Mouse (Mus musculus): ENCODE measurements around the gene Gna12. TPM values are rescaled to one million over a fixed set of nuclear protein-coding genes. Genes with fewer than 3 reads are reported as not detected.

The Gna12 gene
- polyA plus RNA-seq, 1 experiment from 2014 or later = 7.1 TPM

GRCm38 (mm10) chr5:140731040-140731797 lies 99.0 kb downstream of the Gna12 start:
- no peak overlapping the region for H3K27ac ChIP-seq (ENCODE audit: low read length)
- H3K9ac ChIP-seq (ENCODE audit: low read length) = no peak overlapping the region
- WGBS = 74% methylated on average over 11 of the region's 11 CpGs
- no peaks in the 10 kb centered on the region for H3K36me3 ChIP-seq (ENCODE audit: control insufficient read depth, insufficient read depth)
- H3K4me2 ChIP-seq (ENCODE audit: low read depth, low read length) = no peak overlapping the region
- H3K4me3 ChIP-seq (ENCODE audit: low read length) = no peak overlapping the region
- no peaks in the 10 kb centered on the region for H3K9me3 ChIP-seq (replicated peaks; ENCODE audit: control insufficient read depth, low read length)
- H3K27me3 ChIP-seq (ENCODE audit: control insufficient read depth, insufficient read depth, low read length) = peaks cover 8% of the 10 kb centered on the region
- peaks cover 8% of the 10 kb centered on the region for H3K4me1 ChIP-seq (ENCODE audit: control insufficient read depth, insufficient read depth, low read length)
- ATAC-seq (replicated peaks; ENCODE audit: extremely low read depth, insufficient read depth, low FRiP score) = no peak

- no peak for ATAC-seq (replicated peaks; ENCODE audit: extremely low read depth, insufficient read depth, low FRiP score)
- no peaks in the 10 kb centered on the region for H3K36me3 ChIP-seq (ENCODE audit: control insufficient read depth, insufficient read depth)
- no peaks in the 10 kb centered on the region for H3K9me3 ChIP-seq (replicated peaks; ENCODE audit: control insufficient read depth, low read length)
- H3K27me3 ChIP-seq (ENCODE audit: control insufficient read depth, insufficient read depth, low read length) = no peaks in the 10 kb centered on the region
- no peaks in the 10 kb centered on the region for H3K4me1 ChIP-seq (ENCODE audit: control insufficient read depth, insufficient read depth, low read length)
- 73% methylated on average over 17 of the region's 17 CpGs for WGBS
- no peak overlapping the region for H3K4me3 ChIP-seq (ENCODE audit: low read length)
- H3K27ac ChIP-seq (ENCODE audit: low read length) = no peak overlapping the region
- H3K4me2 ChIP-seq (ENCODE audit: low read depth, low read length) = no peak overlapping the region
- H3K9ac ChIP-seq (ENCODE audit: low read length) = no peak overlapping the region
Observed at GRCm38 (mm10) chr5:140726946-140727740, 103.1 kb downstream of the Gna12 start.

GRCm38 (mm10) chr5:140726062-140726839 lies 104.0 kb downstream of the Gna12 start:
- WGBS = 75% methylated on average over 7 of the region's 7 CpGs
- Histone ChIP-seq H3K4me2 (ENCODE audit: low read depth, low read length) (no peak overlapping the region), H3K9ac (ENCODE audit: low read length) (no peak overlapping the region), H3K36me3 (ENCODE audit: control insufficient read depth, insufficient read depth) (no peaks in the 10 kb centered on the region), H3K27ac (ENCODE audit: low read length) (no peak overlapping the region), H3K27me3 (ENCODE audit: control insufficient read depth, insufficient read depth, low read length) (no peaks in the 10 kb centered on the region), H3K4me1 (ENCODE audit: control insufficient read depth, insufficient read depth, low read length) (no peaks in the 10 kb centered on the region), H3K9me3 (replicated peaks; ENCODE audit: control insufficient read depth, low read length) (no peaks in the 10 kb centered on the region), H3K4me3 (ENCODE audit: low read length) (no peak overlapping the region)
- ATAC-seq (replicated peaks; ENCODE audit: extremely low read depth, insufficient read depth, low FRiP score) = no peak

- Histone ChIP-seq H3K9ac (ENCODE audit: low read length) (no peak within 1 kb of the TSS), H3K9me3 (replicated peaks; ENCODE audit: control insufficient read depth, low read length) (peaks cover 6% of the 10 kb centered on the region; the same call in 1 of the 2 replicates), H3K4me3 (ENCODE audit: low read length) (no peak within 1 kb of the TSS), H3K27me3 (ENCODE audit: control insufficient read depth, insufficient read depth, low read length) (no peaks in the 10 kb centered on the region), H3K27ac (ENCODE audit: low read length) (no peak within 1 kb of the TSS), H3K36me3 (ENCODE audit: control insufficient read depth, insufficient read depth) (peaks cover 9% of the 10 kb centered on the region), H3K4me1 (ENCODE audit: control insufficient read depth, insufficient read depth, low read length) (no peaks in the 10 kb centered on the region), H3K4me2 (ENCODE audit: low read depth, low read length) (no peak within 1 kb of the TSS)
- WGBS = 71% methylated on average over 13 of the region's 13 CpGs
- no peak for ATAC-seq (replicated peaks; ENCODE audit: extremely low read depth, insufficient read depth, low FRiP score)
Observed at GRCm38 (mm10) chr5:140723822-140724221, 106.4 kb downstream of the Gna12 start, which contains the start of gene Amz1. Amz1 (plus strand) TSS chr5:140724127.

DNA sequence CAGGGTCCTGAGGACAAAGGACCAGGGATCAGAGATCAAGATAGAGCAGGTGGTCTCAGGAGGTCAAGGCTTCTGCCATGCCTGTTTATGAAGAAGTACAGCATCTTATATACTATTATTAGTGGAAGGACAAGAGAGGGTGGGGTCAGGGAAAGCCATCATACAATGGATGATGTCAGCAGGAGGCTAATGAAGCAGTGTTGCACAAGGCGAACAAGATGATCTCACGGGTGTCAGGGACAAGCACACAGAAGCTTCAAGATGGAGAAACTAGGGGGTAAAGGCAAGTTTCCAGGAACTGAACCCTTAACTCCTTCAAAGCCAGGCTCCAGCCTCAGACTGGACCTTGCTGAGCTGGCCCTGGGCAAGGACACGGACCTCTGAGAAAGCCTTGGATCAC lies 108.1 kb downstream of the Gna12 start:
- no peak for ATAC-seq (replicated peaks; ENCODE audit: extremely low read depth, insufficient read depth, low FRiP score)
- 72% methylated on average over 3 of the region's 3 CpGs for WGBS
- Histone ChIP-seq H3K4me1 (ENCODE audit: control insufficient read depth, insufficient read depth, low read length) (no peaks in the 10 kb centered on the region), H3K4me2 (ENCODE audit: low read depth, low read length) (no peak overlapping the region), H3K4me3 (ENCODE audit: low read length) (no peak overlapping the region), H3K27me3 (ENCODE audit: control insufficient read depth, insufficient read depth, low read length) (no peaks in the 10 kb centered on the region), H3K9me3 (replicated peaks; ENCODE audit: control insufficient read depth, low read length) (peaks cover 6% of the 10 kb centered on the region; the same call in 1 of the 2 replicates), H3K36me3 (ENCODE audit: control insufficient read depth, insufficient read depth) (peaks cover 23% of the 10 kb centered on the region), H3K27ac (ENCODE audit: low read length) (no peak overlapping the region), H3K9ac (ENCODE audit: low read length) (no peak overlapping the region)

GRCm38 (mm10) chr5:140720773-140721172 lies 109.5 kb downstream of the Gna12 start:
- Histone ChIP-seq H3K36me3 (ENCODE audit: control insufficient read depth, insufficient read depth) (peaks cover 25% of the 10 kb centered on the region), H3K9ac (ENCODE audit: low read length) (no peak overlapping the region), H3K4me1 (ENCODE audit: control insufficient read depth, insufficient read depth, low read length) (no peaks in the 10 kb centered on the region), H3K4me2 (ENCODE audit: low read depth, low read length) (no peak overlapping the region), H3K4me3 (ENCODE audit: low read length) (no peak overlapping the region), H3K27ac (ENCODE audit: low read length) (no peak overlapping the region), H3K27me3 (ENCODE audit: control insufficient read depth, insufficient read depth, low read length) (no peaks in the 10 kb centered on the region), H3K9me3 (replicated peaks; ENCODE audit: control insufficient read depth, low read length) (peaks cover 6% of the 10 kb centered on the region; the same call in 1 of the 2 replicates)
- ATAC-seq (replicated peaks; ENCODE audit: extremely low read depth, insufficient read depth, low FRiP score) = no peak
- 74% methylated on average over 7 of the region's 7 CpGs for WGBS

DNA sequence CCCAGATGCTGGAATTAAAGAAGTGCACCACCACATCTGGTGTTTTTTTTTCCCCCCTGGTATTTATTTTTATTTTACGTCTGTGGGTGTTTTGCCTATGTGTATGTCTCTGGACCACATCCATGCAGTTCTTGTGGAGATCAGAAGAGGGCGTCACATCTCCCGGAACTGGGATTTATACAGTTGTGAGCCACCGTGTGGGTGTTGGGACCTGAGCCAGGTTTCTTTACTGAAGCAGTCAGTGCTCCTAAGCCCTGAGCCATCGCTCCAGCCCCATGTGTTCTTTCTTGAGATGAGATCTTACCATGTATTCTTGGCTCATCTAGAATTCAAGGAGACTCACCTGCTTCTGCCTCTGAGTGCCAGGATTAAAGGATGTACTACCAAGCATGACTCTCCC lies 119.2 kb downstream of the Gna12 start:
- Histone ChIP-seq H3K4me3 (ENCODE audit: low read length) (no peak overlapping the region), H3K9ac (ENCODE audit: low read length) (no peak overlapping the region), H3K36me3 (ENCODE audit: control insufficient read depth, insufficient read depth) (peaks cover 44% of the 10 kb centered on the region), H3K4me1 (ENCODE audit: control insufficient read depth, insufficient read depth, low read length) (peaks cover 3% of the 10 kb centered on the region; the same call in 1 of the 2 replicates), H3K9me3 (replicated peaks; ENCODE audit: control insufficient read depth, low read length) (no peaks in the 10 kb centered on the region), H3K4me2 (ENCODE audit: low read depth, low read length) (no peak overlapping the region), H3K27ac (ENCODE audit: low read length) (no peak overlapping the region), H3K27me3 (ENCODE audit: control insufficient read depth, insufficient read depth, low read length) (no peaks in the 10 kb centered on the region)
- no peak for ATAC-seq (replicated peaks; ENCODE audit: extremely low read depth, insufficient read depth, low FRiP score)
- WGBS = 76% methylated on average over 5 of the region's 5 CpGs

GRCm38 (mm10) chr5:140710315-140710714 lies 119.9 kb downstream of the Gna12 start:
- Histone ChIP-seq H3K27me3 (ENCODE audit: control insufficient read depth, insufficient read depth, low read length) (no peaks in the 10 kb centered on the region), H3K4me1 (ENCODE audit: control insufficient read depth, insufficient read depth, low read length) (peaks cover 9% of the 10 kb centered on the region), H3K27ac (ENCODE audit: low read length) (no peak overlapping the region), H3K9me3 (replicated peaks; ENCODE audit: control insufficient read depth, low read length) (no peaks in the 10 kb centered on the region), H3K36me3 (ENCODE audit: control insufficient read depth, insufficient read depth) (peaks cover 44% of the 10 kb centered on the region), H3K9ac (ENCODE audit: low read length) (no peak overlapping the region), H3K4me3 (ENCODE audit: low read length) (no peak overlapping the region), H3K4me2 (ENCODE audit: low read depth, low read length) (no peak overlapping the region)
- no peak for ATAC-seq (replicated peaks; ENCODE audit: extremely low read depth, insufficient read depth, low FRiP score)
- WGBS = 84% methylated on average over 6 of the region's 6 CpGs

Data from heart, embryonic 16.5 days (tissue).